Mouse (Mus musculus) left cerebral cortex, postnatal 36 days (tissue): Measurements from ENCODE around the gene D17Wsu92e. TPM values are rescaled to one million over a fixed set of nuclear protein-coding genes. Genes with fewer than 3 reads are reported as not detected.

Experiments used
- DNase-seq, 2 experiments: peaks; one replicate each; pipeline ENCODE4 v3.0.0; 2021 to 2022; ENCODE audit warnings: low spot score in 2 of 2, mixed read lengths in 1 of 2
- intact Hi-C: fragments of 180-260 bp; cut with DNase I; formaldehyde crosslinking; loops from one replicate; pipeline ENCODE4 v1.15.1; 2025
- total RNA-seq, 2 experiments: library from RNA; stranded (reverse); gene quantifications; 2 replicates each; pipeline ENCODE4 v1.2.3; 2021

Gene D17Wsu92e
- total RNA-seq, 2 experiments from 2014 or later, result 205 to 222 TPM

GRCm38 (mm10) chr17:27823142-27823905, 2.9 kb upstream of the D17Wsu92e start:
- no peak for DNase-seq
- intact Hi-C loops, result loop anchor here (5.0 kb wide), 1 partner anchor 186 kb away; the partner anchor contains the start of genes RPS10-NUDT3 and Rps10

GRCm38 (mm10) chr17:27821407-27822338, 1.2 kb upstream of the D17Wsu92e start:
- intact Hi-C loops, result loop anchor here (5.0 kb wide), 1 partner anchor 184 kb away; the partner anchor contains the start of genes RPS10-NUDT3 and Rps10
- no peak for DNase-seq

- DNase-seq, result peak; percentile 64 to 65
- intact Hi-C loops, result loop anchor here (1.0 to 5.0 kb wide), 2 partner anchors 20 to 183 kb away; partner anchors contain the start of genes RPS10-NUDT3 and Rps10
These were observed 379 bp downstream of the D17Wsu92e start for GRCm38 (mm10) chr17:27819971-27820567.

- intact Hi-C loops, result no loop called here
- peak; percentile 21 to 33 for DNase-seq
These were observed 902 bp downstream of the D17Wsu92e start for GRCm38 (mm10) chr17:27819521-27819970.

GRCm38 (mm10) chr17:27819011-27819410, 1.4 kb downstream of the D17Wsu92e start:
- intact Hi-C loops, result no loop called here
- DNase-seq, result no peak

GRCm38 (mm10) chr17:27814606-27815005, 5.8 kb downstream of the D17Wsu92e start:
- DNase-seq, result no peak
- intact Hi-C loops, result no loop called here

GRCm38 (mm10) chr17:27811980-27812379, 8.5 kb downstream of the D17Wsu92e start:
- intact Hi-C loops, result no loop called here
- DNase-seq, result no peak

- no peak for DNase-seq
- intact Hi-C loops, result no loop called here
These were observed 9.7 kb downstream of the D17Wsu92e start for GRCm38 (mm10) chr17:27810569-27811331.

GRCm38 (mm10) chr17:27807542-27808078, 12.8 kb downstream of the D17Wsu92e start:
- no peak for DNase-seq
- intact Hi-C loops, result no loop called here

GRCm38 (mm10) chr17:27804803-27805770, 15.4 kb downstream of the D17Wsu92e start:
- intact Hi-C loops, result no loop called here
- DNase-seq, result no peak

- intact Hi-C loops, result no loop called here
- no peak for DNase-seq
These were observed 16.2 kb downstream of the D17Wsu92e start for GRCm38 (mm10) chr17:27804156-27804690.

GRCm38 (mm10) chr17:27803752-27804151, 16.7 kb downstream of the D17Wsu92e start:
- no peak for DNase-seq
- intact Hi-C loops, result no loop called here

GRCm38 (mm10) chr17:27800710-27801648, 19.5 kb downstream of the D17Wsu92e start:
- intact Hi-C loops, result no loop called here
- DNase-seq, result no peak

GRCm38 (mm10) chr17:27799771-27800584, 20.5 kb downstream of the D17Wsu92e start:
- no peak for DNase-seq
- intact Hi-C loops, result no loop called here

- DNase-seq, result peak in 1 of 2 experiments; percentile 26
These were observed 23.0 kb downstream of the D17Wsu92e start for GRCm38 (mm10) chr17:27797341-27797872.

More at GRCm38 (mm10) chr17:27797341-27797872, 23.0 kb downstream of the D17Wsu92e start:
- intact Hi-C loops, result no loop called here
